Comparison of ENCODE assay signal across 33 mouse cellular contexts in the genomic region with DNA sequence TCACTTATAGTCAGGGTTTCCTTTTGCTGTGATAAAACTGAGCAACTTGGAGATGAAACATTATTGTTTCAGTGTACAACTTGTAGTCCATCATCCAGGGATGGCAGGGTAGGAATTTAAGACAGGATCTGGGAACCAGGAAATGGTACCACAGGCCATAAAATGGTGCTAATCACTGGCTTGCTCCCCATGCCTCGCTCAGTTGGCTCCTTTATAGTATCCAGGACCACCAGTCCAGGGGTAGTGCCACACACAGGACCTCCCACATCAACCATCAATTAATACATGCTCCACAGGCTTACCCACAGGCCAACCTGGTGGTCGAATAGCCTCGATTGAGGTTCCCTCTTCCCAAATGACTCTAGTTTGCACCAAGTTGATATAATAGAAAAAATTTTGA. TPM values are rescaled to one million over a fixed set of nuclear protein-coding genes. Genes with fewer than 3 reads are reported as not detected.
"Had no signal": no experiment of that assay in that cellular context is flagged by ENCODE, and none has a peak within 500 bp of the region (broad histone marks: within the 10 kb centered on the region; RNA-seq: fewer than 3 reads in every experiment).

No protein-coding gene starts in this region.

- H3K9me3 ChIP-seq: heart, embryonic 12.5 days; heart, embryonic 13.5 days; heart, embryonic 15.5 days; hindbrain, embryonic 10.5 days; hindbrain, embryonic 12.5 days; hindbrain, embryonic 13.5 days; hindbrain, embryonic 15.5 days; intestine, embryonic 15.5 days; kidney, embryonic 15.5 days had no signal

- H3K36me3 ChIP-seq: heart, embryonic 12.5 days; heart, embryonic 13.5 days; heart, embryonic 15.5 days; hindbrain, embryonic 10.5 days; hindbrain, embryonic 12.5 days; hindbrain, embryonic 13.5 days; hindbrain, embryonic 15.5 days; intestine, embryonic 15.5 days; kidney, embryonic 15.5 days had no signal

- H3K27me3 ChIP-seq: heart, embryonic 12.5 days; heart, embryonic 15.5 days; hindbrain, embryonic 15.5 days; intestine, embryonic 15.5 days had no signal

- DNase-seq: heart, postnatal 10 days; heart, postnatal 14 days; heart, postnatal 36 days; heart, postnatal 4 days; kidney, adult 11 months; kidney, adult 18-20 months; kidney, adult 2 months; kidney, adult 8-10 months; kidney, adult 9 months; kidney, postnatal 10 days; kidney, postnatal 14 days; kidney, postnatal 36 days; kidney, postnatal 4 days; layer of hippocampus, adult 9-11 months; layer of hippocampus, postnatal 36 days had no signal

- H3K4me3 ChIP-seq: heart, embryonic 12.5 days; heart, embryonic 13.5 days; heart, embryonic 15.5 days; hindbrain, embryonic 10.5 days; hindbrain, embryonic 12.5 days; hindbrain, embryonic 13.5 days; hindbrain, embryonic 15.5 days; intestine, embryonic 15.5 days; kidney, embryonic 15.5 days; layer of hippocampus, adult 2 months; left cerebral cortex, adult 2 months had no signal

- H3K4me1 ChIP-seq: heart, embryonic 12.5 days; heart, embryonic 13.5 days; heart, embryonic 15.5 days; hindbrain, embryonic 10.5 days; hindbrain, embryonic 12.5 days; hindbrain, embryonic 13.5 days; hindbrain, embryonic 15.5 days; intestine, embryonic 15.5 days; kidney, embryonic 15.5 days had no signal

- H3K27ac ChIP-seq: heart, embryonic 13.5 days; heart, embryonic 15.5 days; hindbrain, embryonic 10.5 days; hindbrain, embryonic 12.5 days; hindbrain, embryonic 13.5 days; hindbrain, embryonic 14.5 days; hindbrain, embryonic 15.5 days; hindbrain, postnatal 0 days; intestine, embryonic 15.5 days; kidney, embryonic 15.5 days; kidney, postnatal 0 days; layer of hippocampus, adult 2 months; left cerebral cortex, adult 2 months had no signal

RNA-seq across cellular contexts. Expression of gene Shh, which starts 15.9 kb away (rescaled TPM):
- total RNA-seq: heart, postnatal 10 days; heart, postnatal 14 days; heart, postnatal 36 days; heart, postnatal 4 days; hematopoietic stem cell, adult 5-6 weeks had no signal
- polyA plus RNA-seq: heart, embryonic 14.5 days; heart, postnatal 0 days; inflammation-experienced regulatory T-cells, adult 6 months had no signal
